Mouse (Mus musculus): Measurements from ENCODE around the gene Copb2. TPM values are rescaled to one million over a fixed set of nuclear protein-coding genes. Genes with fewer than 3 reads are reported as not detected.

Gene Copb2
- 87.0 TPM for polyA plus RNA-seq (2017; shearing (Covaris generic))

DNA sequence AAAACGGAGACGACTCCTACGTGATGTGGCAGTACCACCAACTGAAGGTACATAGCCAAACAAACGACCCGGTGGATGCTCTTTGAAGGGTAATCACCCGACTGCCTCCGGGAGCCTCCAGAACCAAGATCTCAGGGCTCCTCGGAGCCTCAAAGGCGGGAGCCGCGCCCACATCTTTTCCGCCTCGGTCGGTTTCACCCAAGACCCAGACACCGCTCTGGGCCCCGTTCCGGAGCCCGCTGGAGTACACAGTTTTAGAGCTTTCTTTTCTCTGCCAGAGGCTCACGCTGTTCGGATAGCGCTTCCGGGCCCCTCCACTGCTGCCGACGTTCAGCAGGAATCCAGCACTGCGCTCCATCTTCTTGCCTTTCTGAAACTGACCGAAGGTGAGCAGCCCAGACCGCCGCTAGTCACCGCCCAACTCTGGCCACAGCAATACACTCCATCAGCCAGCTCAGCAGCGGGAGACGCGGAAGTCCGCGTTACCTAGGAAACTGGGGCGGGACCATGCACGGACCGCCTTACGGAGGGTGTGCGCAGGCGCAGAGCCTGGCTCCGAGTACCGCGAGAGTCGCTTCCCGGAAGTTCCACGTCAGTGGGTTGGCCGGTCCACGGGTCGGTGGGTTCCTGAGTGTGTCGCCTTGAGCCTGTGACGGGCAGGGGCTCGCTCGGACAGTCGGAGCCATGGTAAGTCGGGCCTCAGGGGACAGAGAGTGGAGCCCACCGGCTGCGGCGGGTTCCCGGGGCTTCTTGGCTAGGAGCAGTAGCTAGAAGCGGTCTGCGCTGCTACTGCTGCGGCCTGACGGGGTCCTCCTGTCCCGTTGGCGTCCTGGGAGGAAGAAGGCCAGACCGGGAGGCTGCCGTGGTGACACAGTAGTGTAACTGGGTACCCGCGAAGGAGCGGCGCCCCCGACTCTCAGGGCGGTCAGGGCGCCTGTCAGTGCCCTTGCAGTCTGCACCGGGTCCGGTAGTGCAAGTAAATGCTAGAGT is at the start of gene Copb2:
Gene Copb2, plus strand, starts transcription at position 585 of the 990 bp plus-strand sequence.

DNA sequence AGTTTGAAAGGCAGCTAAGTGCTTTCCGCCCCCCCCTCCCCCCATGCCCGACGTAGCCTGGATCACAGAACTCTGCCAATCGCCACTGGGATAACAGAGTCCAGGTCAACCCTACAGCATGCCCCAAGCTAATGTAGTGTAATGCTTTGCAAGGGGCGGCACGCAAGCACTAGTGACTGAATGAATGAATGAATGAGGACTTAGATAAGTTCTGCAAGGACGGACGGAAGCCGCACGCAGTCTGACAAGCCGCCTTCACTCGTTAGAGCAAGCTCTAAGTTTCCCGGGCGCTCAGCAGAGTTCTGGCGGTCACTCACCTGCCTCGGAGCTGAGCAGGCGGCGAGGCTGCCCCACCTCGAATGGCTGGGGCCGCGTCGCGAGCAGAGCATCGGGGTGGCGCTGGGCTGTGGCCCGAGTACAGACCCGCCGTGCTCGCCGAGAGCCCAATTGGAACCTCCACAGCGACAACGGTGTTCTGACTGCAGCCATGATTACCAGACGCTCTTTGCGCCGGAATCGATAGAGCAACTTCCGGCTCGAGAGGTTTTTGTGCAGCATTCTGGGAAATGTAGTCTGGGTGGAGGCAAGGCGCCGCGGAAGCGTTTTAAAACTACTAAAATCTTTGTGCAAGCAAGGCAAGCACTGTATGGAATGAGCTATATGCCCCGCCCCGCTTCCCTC is 37.8 kb downstream of the Copb2 start, which contains the start of gene Mrps22:
Gene Mrps22, minus strand, starts transcription at position 505 of the 681 bp plus-strand sequence.

Other genes with a start within 250 kb of the Copb2 start
- not detected for gene Rbp1, start 140.8 kb upstream of the Copb2 start, polyA plus RNA-seq (2017; shearing (Covaris generic))
- gene Rbp2, start 77.6 kb upstream of the Copb2 start, polyA plus RNA-seq (2017; shearing (Covaris generic)): not detected
- 14.2 TPM for gene Mrps22, start 37.9 kb downstream of the Copb2 start, polyA plus RNA-seq (2017; shearing (Covaris generic))